Mouse (Mus musculus): ENCODE measurements around the gene Rex1bd. TPM values are rescaled to one million over a fixed set of nuclear protein-coding genes. Genes with fewer than 3 reads are reported as not detected.

Gene Rex1bd
- polyA plus RNA-seq, 1 experiment from 2014 or later = 177 TPM

DNA sequence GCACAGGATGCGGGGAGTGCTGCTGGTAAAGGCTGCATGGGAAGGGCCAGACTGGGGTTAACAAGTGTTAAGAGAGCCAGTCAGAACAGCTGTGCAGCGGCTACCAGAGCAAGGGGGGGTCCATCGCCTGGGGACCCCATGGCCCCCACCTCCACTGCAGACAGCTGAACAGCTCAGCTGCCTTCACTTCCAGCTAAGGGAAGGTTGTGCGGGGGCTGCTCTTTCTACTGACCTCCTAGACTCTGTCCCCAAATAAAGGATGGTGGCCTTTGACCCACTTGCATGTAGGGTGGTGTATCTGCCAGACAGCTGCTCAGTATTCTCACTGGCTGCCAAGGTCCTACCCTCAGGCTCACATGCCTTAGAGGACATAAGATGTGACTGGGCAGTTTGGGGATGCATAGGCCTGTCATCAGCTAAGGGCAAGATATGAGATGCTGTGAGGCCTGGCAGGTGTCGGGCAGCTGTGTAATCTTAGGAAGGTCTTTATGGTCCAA, 39.3 kb downstream of the Rex1bd start:
- no peaks in the 10 kb centered on the region for H3K9me3 ChIP-seq
- H3K27me3 ChIP-seq = no peaks in the 10 kb centered on the region
- 78% methylated on average over 5 of the region's 5 CpGs for WGBS
- no peak overlapping the region for H3K27ac ChIP-seq (replicated peaks)
- H3K4me3 ChIP-seq = no peak overlapping the region
- H3K4me2 ChIP-seq = no peak overlapping the region
- H3K9ac ChIP-seq = no peak overlapping the region
- no peaks in the 10 kb centered on the region for H3K36me3 ChIP-seq
- peaks cover 23% of the 10 kb centered on the region for H3K4me1 ChIP-seq (replicated peaks)
- no peak for ATAC-seq (ENCODE audit: low FRiP score, low read depth)

- no peak for ATAC-seq (ENCODE audit: low FRiP score, low read depth)
- Histone ChIP-seq H3K4me2 (no peak overlapping the region), H3K9ac (no peak overlapping the region), H3K4me1 (replicated peaks) (peaks cover 23% of the 10 kb centered on the region), H3K27me3 (no peaks in the 10 kb centered on the region), H3K9me3 (no peaks in the 10 kb centered on the region), H3K36me3 (no peaks in the 10 kb centered on the region), H3K4me3 (no peak overlapping the region), H3K27ac (replicated peaks) (no peak overlapping the region)
- 73% methylated on average over 11 of the region's 11 CpGs for WGBS
Observed at GRCm38 (mm10) chr8:70466771-70467170, 39.8 kb downstream of the Rex1bd start.

GRCm38 (mm10) chr8:70466305-70466704, 40.2 kb downstream of the Rex1bd start:
- Histone ChIP-seq H3K4me2 (no peak overlapping the region), H3K4me1 (replicated peaks) (peaks cover 23% of the 10 kb centered on the region), H3K27ac (replicated peaks) (no peak overlapping the region), H3K9me3 (no peaks in the 10 kb centered on the region), H3K27me3 (no peaks in the 10 kb centered on the region), H3K4me3 (no peak overlapping the region), H3K36me3 (no peaks in the 10 kb centered on the region), H3K9ac (no peak overlapping the region)
- 90% methylated on average over 4 of the region's 4 CpGs for WGBS
- ATAC-seq (ENCODE audit: low FRiP score, low read depth) = no peak

GRCm38 (mm10) chr8:70465701-70466100, 40.9 kb downstream of the Rex1bd start:
- Histone ChIP-seq H3K4me1 (replicated peaks) (peaks cover 23% of the 10 kb centered on the region), H3K9me3 (no peaks in the 10 kb centered on the region), H3K27me3 (no peaks in the 10 kb centered on the region), H3K36me3 (no peaks in the 10 kb centered on the region), H3K27ac (replicated peaks) (no peak overlapping the region), H3K9ac (no peak overlapping the region), H3K4me2 (no peak overlapping the region), H3K4me3 (no peak overlapping the region)
- WGBS = 95% methylated on average over 4 of the region's 4 CpGs
- no peak for ATAC-seq (ENCODE audit: low FRiP score, low read depth)

DNA sequence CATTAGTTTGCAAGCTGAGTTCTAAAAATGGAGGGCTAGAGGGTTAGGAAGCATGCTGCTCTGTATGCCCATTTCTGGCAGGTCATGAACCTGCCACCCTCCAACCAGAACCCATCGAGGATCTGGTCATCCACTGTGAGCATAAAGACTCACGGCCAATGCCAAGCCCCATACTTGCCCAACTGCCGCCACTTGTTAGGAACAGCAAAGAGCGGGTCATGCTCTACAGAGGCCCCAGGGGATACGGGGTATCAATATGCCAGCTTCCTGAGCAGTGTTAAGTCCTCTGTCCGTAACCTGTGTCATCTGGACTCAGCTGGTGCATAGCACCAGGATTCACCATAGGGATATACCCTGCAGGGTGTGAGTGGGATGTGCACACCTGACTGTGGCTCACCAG, 42.4 kb downstream of the Rex1bd start:
- no peaks in the 10 kb centered on the region for H3K27me3 ChIP-seq
- H3K9ac ChIP-seq = no peak overlapping the region
- peaks cover 15% of the 10 kb centered on the region; the same call in 1 of the 2 replicates for H3K4me1 ChIP-seq (replicated peaks)
- 88% methylated on average over 6 of the region's 6 CpGs for WGBS
- no peak overlapping the region for H3K27ac ChIP-seq (replicated peaks)
- H3K36me3 ChIP-seq = no peaks in the 10 kb centered on the region
- no peak for ATAC-seq (ENCODE audit: low FRiP score, low read depth)
- no peak overlapping the region for H3K4me2 ChIP-seq
- no peaks in the 10 kb centered on the region for H3K9me3 ChIP-seq
- no peak overlapping the region for H3K4me3 ChIP-seq

DNA sequence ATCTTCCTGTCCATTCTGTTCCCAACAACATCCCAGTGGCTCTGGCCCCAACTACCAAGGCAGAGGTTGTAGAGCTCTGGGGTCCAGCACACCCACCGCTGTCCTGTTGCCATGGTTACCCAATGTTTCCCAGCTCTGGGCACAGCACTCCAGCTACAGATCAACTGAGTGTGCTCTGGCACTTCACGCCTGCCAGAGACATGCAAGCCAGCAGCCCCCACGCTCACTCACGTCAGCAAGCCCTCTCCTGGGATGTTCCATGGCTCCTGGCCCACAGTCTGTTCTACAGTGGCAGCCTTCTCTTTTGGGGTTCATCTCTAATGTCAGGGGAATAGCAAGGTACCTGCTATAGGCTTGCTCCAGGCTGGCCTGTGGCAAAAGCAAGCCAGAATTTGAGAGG, 43.2 kb downstream of the Rex1bd start:
- H3K27ac ChIP-seq (replicated peaks) = no peak overlapping the region
- 44% methylated on average over 4 of the region's 4 CpGs for WGBS

GRCm38 (mm10) chr8:70462516-70462813, 44.1 kb downstream of the Rex1bd start:
- H3K4me2 ChIP-seq = no peak overlapping the region
- ATAC-seq (ENCODE audit: low FRiP score, low read depth) = no peak
- WGBS = 93% methylated on average over 8 of the region's 8 CpGs
- H3K27ac ChIP-seq (replicated peaks) = no peak overlapping the region
- no peaks in the 10 kb centered on the region for H3K27me3 ChIP-seq
- H3K4me1 ChIP-seq (replicated peaks) = 0 out of 2 replicates have a peak, but pooled peaks cover 6% of the 10 kb centered on the region
- H3K9ac ChIP-seq = no peak overlapping the region
- no peaks in the 10 kb centered on the region for H3K36me3 ChIP-seq
- H3K9me3 ChIP-seq = no peaks in the 10 kb centered on the region
- no peak overlapping the region for H3K4me3 ChIP-seq

More for the DNA sequence above, 43.2 kb downstream of the Rex1bd start:
- H3K27me3 ChIP-seq = no peaks in the 10 kb centered on the region
- H3K4me1 ChIP-seq (replicated peaks) = 0 out of 2 replicates have a peak, but pooled peaks cover 9% of the 10 kb centered on the region
- no peak overlapping the region for H3K4me3 ChIP-seq
- ATAC-seq (ENCODE audit: low FRiP score, low read depth) = no peak
- H3K36me3 ChIP-seq = no peaks in the 10 kb centered on the region
- no peak overlapping the region for H3K9ac ChIP-seq
- no peaks in the 10 kb centered on the region for H3K9me3 ChIP-seq
- no peak overlapping the region for H3K4me2 ChIP-seq

- no peaks in the 10 kb centered on the region for H3K9me3 ChIP-seq
- no peaks in the 10 kb centered on the region for H3K27me3 ChIP-seq
- 87% methylated on average over 16 of the region's 16 CpGs for WGBS
- H3K9ac ChIP-seq = no peak overlapping the region
- no peak overlapping the region for H3K4me3 ChIP-seq
- no peaks in the 10 kb centered on the region for H3K36me3 ChIP-seq
- 0 out of 2 replicates have a peak, but pooled peaks cover 6% of the 10 kb centered on the region for H3K4me1 ChIP-seq (replicated peaks)
- no peak for ATAC-seq (ENCODE audit: low FRiP score, low read depth)
- no peak overlapping the region for H3K4me2 ChIP-seq
- no peak overlapping the region for H3K27ac ChIP-seq (replicated peaks)
Observed at GRCm38 (mm10) chr8:70461765-70462515, 44.6 kb downstream of the Rex1bd start.

DNA sequence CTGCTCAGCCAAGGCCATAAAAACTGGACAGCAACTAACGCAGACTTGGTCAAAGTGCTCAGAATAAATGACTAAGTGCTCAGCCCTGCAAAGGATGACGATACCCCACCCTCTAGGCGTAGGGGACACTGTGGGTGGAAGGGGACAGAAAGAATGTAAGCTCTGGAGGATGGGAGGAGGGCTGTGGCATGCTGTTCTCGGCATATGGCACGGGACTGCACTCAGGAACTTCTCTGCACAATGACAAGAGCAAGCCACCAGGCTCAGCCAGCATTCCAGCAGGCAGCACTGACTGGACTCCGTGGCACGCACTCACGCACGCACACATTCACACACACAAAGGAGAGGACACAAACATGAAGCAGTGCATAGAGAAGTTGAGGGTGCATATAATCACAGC, 45.9 kb downstream of the Rex1bd start:
- Histone ChIP-seq H3K9ac (no peak overlapping the region), H3K27ac (replicated peaks) (no peak overlapping the region), H3K4me3 (no peak overlapping the region), H3K27me3 (no peaks in the 10 kb centered on the region), H3K4me2 (no peak overlapping the region), H3K36me3 (no peaks in the 10 kb centered on the region), H3K9me3 (no peaks in the 10 kb centered on the region), H3K4me1 (replicated peaks) (0 out of 2 replicates have a peak, but pooled peaks cover 6% of the 10 kb centered on the region)
- WGBS = 75% methylated on average over 9 of the region's 9 CpGs
- no peak for ATAC-seq (ENCODE audit: low FRiP score, low read depth)

DNA sequence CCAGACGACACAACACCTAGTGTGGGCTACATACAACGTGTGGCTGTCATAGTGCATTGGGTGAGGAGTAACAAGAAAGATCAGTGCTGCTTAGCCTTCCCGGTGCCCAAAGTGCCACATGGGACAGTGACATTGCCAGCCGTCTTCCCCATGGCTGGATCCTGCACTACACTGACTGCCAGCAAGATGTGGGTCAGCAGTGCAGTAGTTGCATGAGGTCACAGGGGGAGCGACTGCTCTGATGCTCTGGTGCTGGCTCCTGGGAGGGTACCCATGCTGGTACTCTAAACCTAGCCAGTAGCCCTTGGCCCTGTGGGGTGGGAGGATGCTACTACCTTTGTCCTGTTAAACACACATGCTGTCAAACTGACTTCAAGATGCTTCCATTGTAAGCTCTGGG, 46.4 kb downstream of the Rex1bd start:
- Histone ChIP-seq H3K9me3 (no peaks in the 10 kb centered on the region), H3K27ac (replicated peaks) (no peak overlapping the region), H3K4me3 (no peak overlapping the region), H3K4me1 (replicated peaks) (0 out of 2 replicates have a peak, but pooled peaks cover 6% of the 10 kb centered on the region), H3K9ac (no peak overlapping the region), H3K27me3 (no peaks in the 10 kb centered on the region), H3K36me3 (no peaks in the 10 kb centered on the region), H3K4me2 (no peak overlapping the region)
- WGBS = 93% methylated on average over 5 of the region's 5 CpGs
- ATAC-seq (ENCODE audit: low FRiP score, low read depth) = no peak

GRCm38 (mm10) chr8:70459636-70460035, 46.9 kb downstream of the Rex1bd start:
- no peaks in the 10 kb centered on the region for H3K36me3 ChIP-seq
- WGBS = 92% methylated on average over 2 of the region's 2 CpGs

DNA sequence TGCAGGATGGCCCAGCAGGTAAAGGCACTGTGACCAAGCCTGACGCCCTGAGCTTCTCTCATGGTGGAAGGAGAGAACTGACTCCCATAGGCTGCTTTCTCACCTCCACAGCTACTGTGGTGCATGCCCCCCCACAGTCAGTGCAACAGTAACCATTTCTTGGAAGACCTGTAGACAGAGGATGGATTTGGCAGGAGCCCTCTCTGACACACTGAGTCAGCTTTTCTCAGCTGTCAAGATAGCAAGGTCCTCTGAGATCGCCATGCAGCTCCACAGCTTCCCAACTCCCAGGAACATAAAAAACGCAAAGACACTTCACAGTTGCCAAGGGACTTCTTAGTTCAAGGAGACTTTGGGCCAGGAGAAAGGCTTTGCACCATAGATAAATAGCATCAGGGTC, 48.1 kb downstream of the Rex1bd start:
- no peak overlapping the region for H3K4me3 ChIP-seq
- 0 out of 2 replicates have a peak, but pooled peaks cover 3% of the 10 kb centered on the region for H3K4me1 ChIP-seq (replicated peaks)
- no peak overlapping the region for H3K4me2 ChIP-seq
- no peaks in the 10 kb centered on the region for H3K9me3 ChIP-seq
- no peaks in the 10 kb centered on the region for H3K36me3 ChIP-seq
- 88% methylated on average over 3 of the region's 3 CpGs for WGBS
- no peaks in the 10 kb centered on the region for H3K27me3 ChIP-seq
- no peak overlapping the region for H3K27ac ChIP-seq (replicated peaks)
- no peak for ATAC-seq (ENCODE audit: low FRiP score, low read depth)
- H3K9ac ChIP-seq = no peak overlapping the region

More at GRCm38 (mm10) chr8:70459636-70460035, 46.9 kb downstream of the Rex1bd start:
- no peaks in the 10 kb centered on the region for H3K9me3 ChIP-seq
- no peaks in the 10 kb centered on the region for H3K27me3 ChIP-seq
- no peak overlapping the region for H3K27ac ChIP-seq (replicated peaks)
- no peak for ATAC-seq (ENCODE audit: low FRiP score, low read depth)
- 0 out of 2 replicates have a peak, but pooled peaks cover 6% of the 10 kb centered on the region for H3K4me1 ChIP-seq (replicated peaks)
- H3K4me2 ChIP-seq = no peak overlapping the region
- H3K9ac ChIP-seq = no peak overlapping the region
- H3K4me3 ChIP-seq = no peak overlapping the region

All from hindbrain, embryonic 15.5 days (tissue).